Mouse (Mus musculus) heart, adult 2 months (tissue): Measurements from ENCODE around the gene Bend3.

Experiments
- CTCF ChIP-seq: fragments of 200-600 bp; IDR thresholded peaks from 2 replicates; pipeline ENCODE4 v1.8.1; 2022; ENCODE audit warnings: antibody characterized with exemption, mild to moderate bottlenecking, moderate library complexity
- EP300 ChIP-seq: fragments of 200-500 bp; IDR thresholded peaks from 2 replicates; pipeline ENCODE4 v1.6.1; 2011; ENCODE audit warnings: low read depth, low read length, control low read depth; ENCODE audit not compliant: insufficient read depth

GRCm38 (mm10) chr10:43490846-43491245, 12.2 kb downstream of the Bend3 start:
- TF ChIP-seq EP300, result 0 out of 2 replicates have a peak, but pooled peaks have one; percentile 57
- no peak for TF ChIP-seq CTCF
